Mouse (Mus musculus): ENCODE measurements around the gene Crygn.
"Not testable (repeated sequence)": the region's sequence is repeated elsewhere in the genome, so short reads cannot be mapped to it uniquely, and the experiment has no call there.

Gene Crygn

DNA sequence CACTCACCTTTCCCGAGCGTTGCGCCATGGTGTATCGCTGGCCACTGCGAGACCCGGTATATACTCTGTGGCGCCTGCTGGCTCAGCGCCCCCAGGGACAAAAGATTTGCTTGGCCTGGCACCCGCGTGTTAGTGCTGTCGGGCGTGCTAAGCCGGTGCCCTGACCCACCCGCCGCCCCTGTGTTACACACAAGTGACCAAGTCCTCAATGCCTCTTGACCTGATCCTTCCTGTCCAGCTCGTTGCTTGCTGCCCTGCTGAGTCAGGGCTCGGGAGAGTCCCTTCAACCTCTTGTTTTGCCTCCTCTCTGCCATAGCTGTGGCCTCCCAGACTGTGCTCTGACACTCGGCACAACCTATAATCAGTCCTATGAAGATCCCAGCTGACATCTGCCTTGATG, at the start of gene Crygn:
Crygn (minus strand) TSS at position 193 of the 400 bp plus-strand sequence.
- no peak for DNase-seq (ENCODE audit: low read depth)

DNA sequence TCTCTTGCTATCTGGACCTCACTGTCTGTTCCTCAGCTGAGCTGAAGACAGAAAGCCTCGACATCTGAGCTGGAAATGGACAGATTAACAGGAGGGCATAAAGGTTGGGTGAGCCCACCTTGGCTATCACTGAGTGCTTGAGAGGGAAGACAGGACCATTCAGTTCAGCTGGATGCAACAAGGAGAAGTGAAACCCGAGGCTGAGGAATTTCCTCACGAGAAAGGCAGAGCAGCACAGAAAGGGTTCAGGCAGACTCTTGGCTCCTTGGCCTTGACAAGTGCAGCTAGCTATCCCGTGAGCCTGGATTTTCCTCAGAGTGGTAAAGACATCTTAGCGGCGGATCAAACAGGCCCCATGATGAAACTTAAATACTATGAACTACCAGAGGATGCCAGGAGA, 47.4 kb upstream of the Crygn start:
- no peak for DNase-seq (ENCODE audit: low read depth)

DNA sequence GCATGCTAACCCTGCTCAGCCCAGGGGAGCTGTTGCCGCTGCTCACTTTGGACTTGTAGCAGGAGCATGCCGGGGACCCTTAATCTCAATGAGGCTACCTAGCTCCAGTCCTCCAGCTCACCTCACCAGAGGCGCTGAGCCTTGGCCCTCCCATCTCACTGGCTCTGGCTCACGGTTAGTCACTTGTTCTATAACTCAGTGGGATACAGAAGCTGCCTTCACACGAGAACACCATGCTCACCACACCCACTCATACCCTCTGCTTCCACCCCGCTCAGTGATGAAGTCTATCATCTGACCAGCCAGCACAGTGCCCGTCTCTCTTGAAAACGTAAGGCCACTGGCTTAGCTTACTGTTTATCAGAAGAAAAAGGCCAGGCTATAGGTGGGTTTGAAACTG, 46.9 kb upstream of the Crygn start:
- DNase-seq (ENCODE audit: low read depth) = no peak

DNA sequence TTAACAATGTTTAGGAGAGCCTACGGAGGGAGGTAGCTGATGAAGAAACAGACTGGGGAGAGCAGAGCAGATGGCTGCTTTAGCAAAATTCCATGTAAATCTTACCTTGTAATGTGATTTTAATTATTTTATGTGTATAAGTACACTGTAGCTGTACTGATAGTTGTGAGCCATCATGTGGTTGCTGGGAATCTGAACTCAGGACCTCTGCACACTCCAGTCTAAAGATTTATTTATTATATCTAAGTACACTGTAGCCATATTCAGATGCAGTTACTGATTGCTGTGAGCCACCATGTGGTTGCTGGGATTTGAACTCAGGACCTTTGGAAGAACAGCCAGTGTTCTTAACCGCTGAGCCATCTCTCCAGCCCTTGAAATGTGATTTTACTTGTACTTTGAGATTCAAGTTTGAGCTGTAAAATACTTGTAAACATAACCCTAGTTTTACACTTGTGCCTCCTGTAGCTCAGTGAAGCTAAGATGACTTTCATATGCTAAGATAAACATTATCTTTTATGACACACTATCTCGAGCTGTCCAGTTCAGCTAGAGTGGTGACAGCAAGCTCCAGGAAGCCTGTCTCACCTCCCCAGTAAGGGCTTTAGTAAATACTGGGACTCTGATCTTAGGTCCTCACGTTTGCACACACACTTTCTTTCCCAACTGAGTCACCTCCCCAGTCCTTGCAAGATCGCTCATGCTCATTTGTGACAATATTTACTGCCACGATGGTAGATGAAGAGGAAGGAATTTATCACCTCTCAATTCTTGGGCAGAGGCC, 44.2 kb upstream of the Crygn start:
- DNase-seq (ENCODE audit: low read depth) = no peak

DNA sequence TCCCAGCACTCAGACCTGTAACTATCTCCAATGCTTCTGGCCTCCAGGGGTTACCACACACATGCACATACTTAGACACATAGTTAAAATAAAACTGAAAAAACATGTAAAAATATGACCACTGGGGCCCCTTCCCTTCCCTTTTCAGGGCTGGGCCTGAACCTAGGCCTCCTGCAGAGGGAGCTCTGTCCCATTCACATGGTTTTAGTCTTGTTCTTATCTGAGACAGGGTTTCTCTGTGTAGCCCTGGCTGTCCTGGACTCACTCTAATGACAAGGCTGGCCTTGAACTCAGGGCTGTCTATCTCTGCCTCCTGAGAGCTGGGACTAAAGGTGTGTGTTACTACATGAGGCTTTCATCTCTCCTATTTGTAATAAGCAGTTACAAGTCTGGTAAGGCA, 42.6 kb upstream of the Crygn start:
- DNase-seq (ENCODE audit: low read depth) = peak; percentile 13

DNA sequence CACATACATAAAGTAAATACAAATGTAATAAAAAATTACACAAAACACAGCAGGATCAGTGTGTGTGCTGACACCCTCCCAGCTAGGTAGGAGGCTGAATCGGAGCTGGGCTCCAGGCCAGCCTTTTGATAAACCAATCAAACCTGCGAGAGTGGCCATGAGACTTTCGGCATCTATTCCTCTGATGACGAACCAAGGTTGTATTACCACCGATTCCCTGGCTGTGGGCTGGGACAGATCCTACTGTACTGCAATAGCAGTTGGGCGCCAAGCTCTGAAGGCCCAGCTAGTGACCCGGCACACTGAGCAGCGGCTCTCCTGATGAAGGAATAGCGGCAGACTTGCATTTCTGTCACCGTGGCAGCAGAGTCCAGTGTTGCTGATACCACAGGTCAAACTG, 40.8 kb upstream of the Crygn start:
- DNase-seq (ENCODE audit: low read depth) = no peak

DNA sequence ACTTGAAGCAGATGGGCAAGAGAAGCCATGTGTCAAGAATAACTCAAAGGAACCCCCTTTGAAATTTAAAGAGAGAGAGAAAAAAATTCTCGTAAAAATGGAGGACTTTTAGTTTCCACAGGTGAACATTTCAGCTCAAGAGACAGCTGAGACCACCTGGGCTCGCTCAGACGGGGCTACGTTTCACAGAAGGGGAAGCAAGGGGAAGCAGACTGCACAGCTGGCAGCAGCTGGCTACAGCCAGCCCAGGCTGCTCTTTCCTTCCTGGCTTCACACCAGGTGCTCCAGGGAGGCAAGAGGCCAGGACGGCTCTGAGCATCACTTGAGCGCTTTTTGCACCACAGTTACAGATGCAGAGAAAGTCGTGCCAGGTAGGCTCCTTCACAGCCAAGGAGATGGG, 40.0 kb upstream of the Crygn start:
- DNase-seq (ENCODE audit: low read depth) = no peak

DNA sequence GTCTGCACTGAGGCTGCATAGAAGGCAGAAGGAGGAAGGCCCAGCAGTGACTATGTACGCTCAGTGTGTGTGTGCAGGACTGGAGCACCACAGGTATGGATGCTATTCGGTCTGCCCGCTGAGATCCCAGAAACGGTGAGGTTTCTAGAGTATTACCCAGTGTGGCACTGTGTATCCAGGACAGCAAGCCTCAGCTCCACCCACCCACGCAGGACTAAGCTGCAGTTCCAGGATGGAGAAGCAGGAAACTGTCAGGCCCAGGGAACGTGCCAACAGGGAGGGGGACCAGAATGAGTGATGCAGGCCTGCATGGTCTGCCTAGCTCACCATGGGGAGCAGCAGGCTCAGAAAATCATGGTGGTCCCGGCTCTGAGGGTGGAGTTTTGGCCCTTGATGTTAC, 35.2 kb upstream of the Crygn start:
- DNase-seq (ENCODE audit: low read depth) = no peak

DNA sequence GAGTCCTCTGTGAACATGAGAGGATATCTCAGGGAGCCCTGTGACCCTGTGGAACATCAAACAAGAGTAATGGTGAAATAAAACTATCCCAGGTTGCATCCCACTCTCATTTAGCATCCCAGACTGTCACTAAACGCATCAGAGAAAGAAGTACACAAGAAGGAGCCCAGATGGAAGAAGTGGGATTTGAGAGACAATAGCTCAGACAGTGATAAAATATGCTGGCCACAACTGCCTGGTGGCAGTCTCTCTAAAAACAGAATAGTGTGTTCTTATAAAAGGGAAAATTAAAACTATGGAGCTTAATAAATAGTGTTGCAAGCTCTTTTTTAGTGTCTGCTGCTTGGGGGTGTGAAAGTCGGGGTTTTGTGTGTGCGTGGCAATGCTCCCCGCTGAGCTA, 25.1 kb upstream of the Crygn start:
- no peak for DNase-seq (ENCODE audit: low read depth)

DNA sequence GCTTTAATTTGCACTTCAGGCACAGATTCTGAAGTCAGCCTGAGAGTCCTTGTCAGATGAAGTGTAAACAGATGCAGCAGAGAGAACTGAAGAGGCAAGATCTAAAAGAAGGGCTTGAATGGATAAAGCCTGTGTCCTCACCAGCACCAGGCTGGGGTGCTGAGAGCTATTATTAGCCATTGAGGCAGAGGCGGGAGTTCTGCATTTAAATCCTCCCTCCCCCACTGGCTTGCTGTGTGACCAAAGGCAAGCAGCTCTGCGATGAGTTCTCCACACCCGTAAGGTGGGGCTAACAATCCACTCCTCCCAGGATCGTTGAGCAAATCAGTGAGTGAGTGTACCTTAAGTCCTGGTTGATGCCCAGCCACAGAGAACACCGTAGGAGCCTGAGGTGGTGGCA, 23.2 kb upstream of the Crygn start:
- DNase-seq (ENCODE audit: low read depth) = no peak

DNA sequence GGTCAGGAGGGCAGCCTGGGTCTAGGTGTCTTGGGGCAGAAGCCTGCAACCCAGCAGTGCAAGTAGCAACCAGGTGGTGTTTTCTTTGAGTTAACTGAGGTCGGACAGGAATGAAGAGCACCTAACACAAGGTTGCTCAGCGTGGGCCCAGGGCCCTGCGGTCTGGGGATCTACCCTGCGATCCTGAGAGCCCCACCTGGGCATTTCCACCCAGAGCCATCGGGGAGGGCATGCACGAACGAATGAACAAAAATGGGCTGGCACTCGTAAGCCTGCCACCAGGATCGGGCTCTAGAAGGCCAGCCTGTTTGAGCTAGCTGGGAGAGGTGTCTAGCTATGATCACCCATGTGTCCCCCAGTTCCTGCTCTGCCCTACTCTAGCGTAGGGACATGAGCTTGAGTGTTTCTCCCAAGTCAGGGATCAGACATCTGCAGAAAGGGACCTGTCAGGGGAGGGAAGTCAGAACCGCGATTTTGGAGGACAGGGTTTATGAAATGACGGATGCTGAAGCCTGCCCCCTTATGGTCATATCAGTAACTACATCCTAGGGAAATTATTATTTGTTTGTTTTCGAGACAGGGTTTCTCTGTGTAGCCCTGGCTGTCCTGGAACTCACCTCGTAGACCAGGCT, 22.2 kb upstream of the Crygn start:
- peak; percentile 23 for DNase-seq (ENCODE audit: low read depth)

DNA sequence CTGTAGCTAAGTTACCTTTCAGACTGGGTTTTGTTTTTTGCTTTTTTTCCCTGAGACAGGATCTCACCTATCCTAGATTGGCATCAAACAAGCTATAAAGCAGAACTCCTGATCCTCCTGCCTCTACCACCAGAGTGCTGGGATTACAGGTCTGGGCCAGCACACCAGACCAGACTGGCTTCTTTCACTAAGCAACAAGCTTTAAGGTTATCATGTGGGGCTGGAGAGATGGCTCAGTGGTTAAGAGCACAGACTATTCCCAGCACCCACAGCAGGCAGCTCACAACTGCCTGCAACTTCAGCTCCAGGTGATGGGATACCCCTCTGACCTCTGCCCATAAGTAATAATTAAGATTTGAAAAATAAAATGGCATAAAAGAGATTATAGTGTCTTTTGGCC, 21.5 kb upstream of the Crygn start:
- no peak for DNase-seq (ENCODE audit: low read depth)

DNA sequence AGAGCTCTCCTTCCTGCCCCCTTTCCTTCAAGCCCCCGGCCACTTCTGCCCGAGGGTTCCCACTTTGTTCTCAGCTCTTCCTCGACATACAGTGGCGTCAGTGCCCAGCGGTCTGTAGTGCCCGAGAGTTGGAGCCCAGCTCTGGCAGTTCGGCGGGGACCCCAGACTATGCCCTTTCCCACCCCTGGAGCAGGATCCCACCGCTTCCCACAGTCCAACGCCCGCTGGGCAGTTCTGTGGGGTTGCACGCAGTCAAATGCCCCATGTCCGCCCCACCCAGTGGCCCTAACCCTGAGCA, 21.0 kb upstream of the Crygn start:
- DNase-seq (ENCODE audit: low read depth) = no peak

DNA sequence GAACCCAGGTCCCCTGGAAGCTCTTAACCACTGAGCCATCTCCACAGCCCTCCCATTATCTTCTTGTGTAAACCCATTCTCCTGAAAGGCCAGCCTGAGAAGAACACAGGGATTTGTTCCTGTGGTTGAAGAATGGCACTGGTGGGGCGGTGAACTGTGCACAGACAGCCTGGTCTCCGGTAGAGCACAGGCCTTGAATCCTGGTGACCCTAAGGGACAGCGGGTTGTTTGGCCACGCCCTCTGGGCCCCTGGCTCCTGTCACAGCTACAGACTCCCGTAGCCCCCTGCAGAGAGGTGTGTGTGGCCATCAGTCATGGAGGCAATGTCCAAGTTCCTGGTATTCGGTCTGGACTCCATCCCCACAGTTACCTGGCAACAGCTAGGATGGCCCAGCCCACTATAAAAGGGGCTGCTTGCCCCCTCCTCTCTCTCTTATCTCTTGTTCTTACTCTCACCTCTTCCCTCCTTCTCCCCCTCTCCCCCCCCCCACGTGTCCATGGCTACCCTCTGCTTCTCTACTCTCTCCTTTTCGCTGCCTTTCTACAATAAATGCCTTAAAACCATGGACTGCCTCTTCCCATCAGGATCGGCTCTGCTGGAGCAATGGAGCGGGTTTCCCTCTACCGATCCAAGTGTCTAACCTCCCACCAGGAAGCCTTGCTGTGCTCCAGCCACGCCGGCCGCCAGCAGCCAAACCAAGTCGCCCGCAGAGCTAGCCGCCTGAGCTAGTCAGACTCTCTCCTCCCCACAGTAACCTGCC, 20.5 kb upstream of the Crygn start:
- no peak for DNase-seq (ENCODE audit: low read depth)

DNA sequence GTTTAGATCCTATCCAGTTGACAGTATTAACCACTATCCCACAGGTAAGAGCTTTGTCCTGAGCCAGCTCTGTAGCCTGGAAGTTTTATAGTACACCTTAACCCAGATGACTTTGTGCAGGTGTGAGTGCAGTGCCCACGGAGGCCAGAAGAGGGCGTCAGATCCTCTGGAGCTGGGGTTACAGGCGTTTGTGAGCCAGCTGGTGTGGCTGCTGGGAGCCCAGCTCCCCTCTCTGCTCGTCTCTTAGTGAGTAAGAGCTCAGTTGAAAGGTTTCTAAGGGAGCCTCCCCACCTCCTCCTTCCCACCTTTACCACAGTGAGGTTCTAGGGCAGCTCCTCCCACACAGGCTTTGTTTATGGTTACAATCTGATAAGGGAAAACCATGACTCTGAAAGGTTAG, 18.9 kb upstream of the Crygn start:
- DNase-seq (ENCODE audit: low read depth) = no peak

DNA sequence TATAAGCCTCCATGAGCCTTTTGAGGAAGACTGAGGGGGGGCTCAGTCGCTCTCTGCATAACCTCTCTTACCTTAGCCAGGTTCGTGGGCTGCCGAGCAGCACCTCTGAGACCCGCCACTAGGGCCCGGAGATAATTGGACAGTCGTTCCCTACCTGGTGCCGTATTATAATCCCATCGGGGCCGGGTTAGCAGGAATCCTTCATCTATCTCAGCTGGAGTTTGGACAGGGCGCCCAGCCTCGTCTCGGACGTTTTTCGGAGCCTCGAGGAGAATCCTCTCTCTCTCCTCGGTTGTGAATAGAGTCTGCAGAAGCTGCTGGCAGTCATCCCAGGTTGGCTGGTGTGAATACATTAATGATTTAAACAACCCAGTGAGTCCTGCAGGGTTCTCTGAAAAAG, 16.7 kb upstream of the Crygn start:
- not testable (repeated sequence) for DNase-seq (ENCODE audit: low read depth)

DNA sequence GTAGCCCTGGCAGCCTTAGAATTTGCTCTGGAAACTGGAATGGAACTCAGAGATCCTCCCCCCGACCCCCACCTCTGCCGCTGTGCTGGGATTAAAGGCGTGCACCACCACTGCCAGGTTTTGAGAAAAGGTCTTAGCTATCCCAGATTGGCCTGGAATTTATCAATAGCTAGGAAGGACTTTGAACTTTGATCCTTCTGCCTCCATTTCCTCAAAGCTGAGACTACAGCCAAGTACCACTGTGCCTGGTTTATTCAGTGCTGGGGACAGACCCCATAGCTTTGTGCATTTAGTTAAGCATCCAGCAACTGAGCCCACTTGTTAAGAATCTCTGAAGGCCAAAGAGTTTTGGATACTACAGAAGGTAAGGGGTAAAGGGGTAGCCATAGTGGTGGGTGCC, 877 bp downstream of the Crygn start:
- no peak for DNase-seq (ENCODE audit: low read depth)

DNA sequence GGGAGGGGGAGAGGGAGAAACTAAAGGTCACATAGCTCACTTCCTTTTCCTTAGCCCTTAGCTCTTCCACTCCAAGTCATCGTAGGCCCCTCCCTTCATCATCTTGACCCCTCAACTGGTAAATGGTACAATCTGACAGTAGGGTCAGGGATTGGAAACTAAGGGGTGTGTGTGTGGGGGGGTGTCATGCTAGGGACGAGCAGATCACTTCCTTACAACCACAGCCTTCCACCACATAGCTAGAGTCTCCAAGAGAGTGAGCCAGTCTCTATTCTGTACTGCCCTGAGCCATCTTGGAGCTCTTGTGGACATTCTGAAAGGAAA, 5.7 kb downstream of the Crygn start:
- no peak for DNase-seq (ENCODE audit: low read depth)

DNA sequence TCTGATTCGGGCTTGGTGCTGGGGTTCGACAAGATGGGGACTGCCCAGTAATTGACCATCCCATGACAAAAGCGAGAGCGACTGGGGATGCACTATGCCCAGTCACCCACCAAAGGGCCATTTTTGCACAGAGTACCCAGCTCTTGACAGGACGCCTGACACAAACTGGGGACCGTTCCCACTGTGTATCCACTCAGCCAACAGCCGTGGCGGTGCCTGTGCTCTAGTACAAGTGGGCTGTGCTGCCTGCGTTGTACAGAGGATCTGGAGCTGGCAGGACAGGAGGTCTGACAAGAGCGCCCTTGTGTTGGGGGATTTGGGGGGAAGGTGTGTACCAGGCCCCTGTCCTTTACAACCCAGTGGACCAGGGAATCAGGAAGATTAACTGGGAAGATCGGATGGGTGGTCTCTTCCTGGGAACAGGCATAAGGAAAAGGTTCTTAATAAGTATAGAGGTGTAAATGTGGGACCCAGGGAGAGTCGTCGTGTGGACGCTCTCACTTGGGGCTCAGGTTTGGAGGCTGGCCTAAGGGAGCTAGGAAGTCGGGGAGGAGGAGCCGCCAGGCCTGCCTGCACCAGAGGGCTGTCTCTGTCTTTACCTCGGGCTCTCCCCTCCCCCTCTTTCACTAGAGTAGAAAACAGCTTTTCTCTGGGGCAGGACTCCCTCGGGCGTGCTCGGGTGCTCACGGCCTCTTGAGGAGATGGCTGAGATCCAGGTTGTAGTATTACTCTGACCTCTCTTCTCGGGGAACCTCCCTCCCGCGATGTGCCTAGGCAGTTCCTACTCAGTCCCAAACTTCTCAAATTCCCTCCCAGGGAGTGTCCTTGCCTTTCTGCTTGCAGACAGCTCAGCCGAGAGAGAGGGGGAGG, 6.3 kb downstream of the Crygn start:
- no peak for DNase-seq (ENCODE audit: low read depth)

DNA sequence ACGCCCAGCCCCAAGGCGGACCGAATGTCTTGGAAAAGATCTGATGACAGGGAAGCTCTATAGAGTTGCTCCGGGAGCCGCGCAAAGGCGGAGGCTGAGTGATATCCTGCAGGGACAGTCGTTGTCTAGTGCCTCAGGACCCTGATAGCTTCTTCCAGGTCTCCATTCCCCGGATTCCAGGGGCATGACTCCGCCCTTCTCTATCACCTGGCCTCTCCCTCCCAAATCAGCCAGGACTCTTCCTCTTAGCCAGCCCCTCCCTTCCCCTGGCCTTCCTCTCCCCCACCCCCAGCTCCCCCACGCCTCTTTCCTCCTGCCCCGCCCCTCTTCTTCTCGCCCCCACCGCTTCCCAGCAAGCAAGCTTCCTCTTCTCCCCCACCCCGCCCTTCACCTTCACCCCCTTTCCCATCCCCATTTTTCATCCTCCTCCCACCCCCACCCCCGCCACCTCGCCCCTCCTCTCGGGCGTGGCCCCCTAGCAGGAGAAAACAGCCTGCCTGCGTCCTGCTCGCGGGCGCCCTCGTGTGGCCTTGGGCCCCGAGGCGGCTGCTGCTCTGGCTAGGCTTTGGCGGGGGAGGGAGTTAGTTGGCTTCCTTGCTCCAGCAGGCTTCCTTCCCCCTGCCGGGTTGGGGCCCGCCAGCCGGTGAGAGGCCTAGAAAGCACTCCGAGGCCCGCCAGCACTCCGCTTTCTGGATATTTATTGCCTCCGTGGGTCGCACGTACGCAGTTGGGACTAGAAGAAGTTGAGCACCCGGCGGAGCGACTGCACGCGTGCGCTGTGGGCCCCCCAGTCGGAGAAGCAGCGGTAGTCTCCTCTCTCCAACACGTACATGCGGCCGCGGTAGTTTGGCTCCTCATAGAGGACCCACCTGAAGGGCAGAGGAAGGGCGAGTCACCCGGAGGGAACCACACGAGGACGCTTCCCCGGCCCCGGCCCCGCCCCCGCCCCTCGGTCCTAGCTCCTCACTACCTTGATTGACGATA, 7.2 kb downstream of the Crygn start:
- DNase-seq (ENCODE audit: low read depth) = peak; percentile 55

DNA sequence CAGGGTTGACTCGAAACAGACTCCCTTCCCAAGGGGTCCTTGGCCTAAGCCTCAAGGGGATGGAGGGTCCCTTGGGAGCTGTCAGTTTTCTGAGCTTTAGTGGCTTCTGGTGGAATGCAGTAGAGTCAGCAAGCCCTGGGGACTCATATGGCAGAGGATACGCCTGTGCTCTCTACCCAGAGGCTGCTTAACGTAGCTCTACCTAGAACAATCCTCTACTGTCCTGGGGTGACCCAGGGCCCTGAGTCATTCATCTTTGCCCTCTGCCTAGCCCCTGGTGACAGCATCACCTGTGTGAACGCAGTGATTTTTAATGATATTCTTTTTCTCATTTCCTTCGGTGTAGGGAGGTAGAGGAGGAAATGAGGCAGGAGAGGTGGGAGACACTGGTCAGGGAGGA, 8.1 kb downstream of the Crygn start:
- DNase-seq (ENCODE audit: low read depth) = no peak
